Mouse (Mus musculus): ENCODE data around the gene Ttc28.
A peak's percentile ranks its signal among the peaks of the same experiment; 100 is the strongest.

Ttc28 gene

GRCm38 (mm10) chr5:111200915-111201610, 321.5 kb downstream of the Ttc28 start:
- no peak for DNase-seq (ENCODE audit: low read depth, low spot score)

- no peak for DNase-seq (ENCODE audit: low read depth, low spot score)
These were observed 324.6 kb downstream of the Ttc28 start for GRCm38 (mm10) chr5:111204221-111204620.

GRCm38 (mm10) chr5:111204976-111205586, 325.5 kb downstream of the Ttc28 start:
- DNase-seq (ENCODE audit: low read depth, low spot score), result no peak

- DNase-seq (ENCODE audit: low read depth, low spot score), result no peak
These were observed 326.2 kb downstream of the Ttc28 start for GRCm38 (mm10) chr5:111205817-111206216.

- peak; percentile 78 for DNase-seq (ENCODE audit: low read depth, low spot score)
These were observed 328.5 kb downstream of the Ttc28 start for GRCm38 (mm10) chr5:111207924-111208659.

GRCm38 (mm10) chr5:111208660-111208969, 329.0 kb downstream of the Ttc28 start:
- DNase-seq (ENCODE audit: low read depth, low spot score), result peak; percentile 69

- no peak for DNase-seq (ENCODE audit: low read depth, low spot score)
These were observed 334.4 kb downstream of the Ttc28 start for GRCm38 (mm10) chr5:111213935-111214450.

DNA sequence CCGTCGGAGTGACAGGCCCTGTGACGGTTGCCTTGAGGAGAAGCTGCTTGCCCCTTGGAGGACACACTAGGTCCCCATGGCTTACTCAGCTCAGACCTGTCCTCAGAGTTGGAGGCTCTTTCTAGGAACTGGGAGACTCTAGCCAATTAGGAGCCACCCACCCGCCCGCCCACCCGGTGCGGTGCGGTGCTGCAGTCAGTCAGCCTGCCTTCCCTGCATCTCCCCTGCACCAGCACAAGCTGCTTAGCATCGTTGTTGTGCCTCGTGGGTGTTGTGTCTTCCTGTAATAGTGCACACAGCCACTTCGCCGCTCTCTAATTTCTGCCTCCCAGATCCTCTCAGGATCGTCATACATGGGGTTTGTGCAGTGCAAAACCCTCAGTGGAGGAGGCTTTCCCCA, 335.3 kb downstream of the Ttc28 start:
- DNase-seq (ENCODE audit: low read depth, low spot score), result no peak

DNA sequence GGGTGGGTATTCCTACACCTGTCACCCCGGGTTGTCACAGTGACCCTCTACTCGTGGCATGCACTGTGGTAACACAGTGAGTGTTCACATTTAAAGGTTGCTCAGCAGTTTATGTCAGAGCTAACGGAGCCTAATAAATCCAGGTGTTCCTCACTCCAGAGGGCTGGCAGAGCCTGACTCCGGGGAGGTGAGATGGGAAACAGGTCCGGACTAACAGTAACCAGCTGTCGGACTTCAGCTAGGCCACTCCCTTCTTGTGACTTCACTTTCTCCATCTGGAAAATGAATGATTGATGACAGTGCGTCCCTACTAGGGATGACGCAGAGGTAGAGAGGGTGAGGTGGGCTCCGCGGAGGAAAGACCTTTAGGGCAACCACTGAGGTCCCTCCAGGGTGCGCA, 336.1 kb downstream of the Ttc28 start:
- no peak for DNase-seq (ENCODE audit: low read depth, low spot score)

DNA sequence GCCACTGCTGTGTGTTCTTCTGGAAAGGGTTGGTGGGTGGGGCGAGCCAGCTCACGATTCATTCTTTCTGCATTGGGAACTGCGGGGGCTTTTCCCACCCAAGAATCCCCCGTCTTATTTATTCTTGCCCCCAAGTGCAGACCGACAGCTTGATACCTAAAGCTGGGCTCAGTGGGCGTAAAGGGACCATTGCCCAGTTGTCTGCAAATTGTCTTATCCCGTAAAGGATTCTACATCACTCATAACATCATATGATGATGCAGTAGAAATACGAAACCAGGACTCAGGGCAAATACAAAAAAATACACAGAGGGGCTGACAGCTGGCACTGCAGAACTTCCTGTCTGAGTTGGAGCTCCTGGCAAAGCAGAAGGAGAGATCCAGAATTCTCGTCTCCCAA, 336.6 kb downstream of the Ttc28 start:
- DNase-seq (ENCODE audit: low read depth, low spot score), result no peak

DNA sequence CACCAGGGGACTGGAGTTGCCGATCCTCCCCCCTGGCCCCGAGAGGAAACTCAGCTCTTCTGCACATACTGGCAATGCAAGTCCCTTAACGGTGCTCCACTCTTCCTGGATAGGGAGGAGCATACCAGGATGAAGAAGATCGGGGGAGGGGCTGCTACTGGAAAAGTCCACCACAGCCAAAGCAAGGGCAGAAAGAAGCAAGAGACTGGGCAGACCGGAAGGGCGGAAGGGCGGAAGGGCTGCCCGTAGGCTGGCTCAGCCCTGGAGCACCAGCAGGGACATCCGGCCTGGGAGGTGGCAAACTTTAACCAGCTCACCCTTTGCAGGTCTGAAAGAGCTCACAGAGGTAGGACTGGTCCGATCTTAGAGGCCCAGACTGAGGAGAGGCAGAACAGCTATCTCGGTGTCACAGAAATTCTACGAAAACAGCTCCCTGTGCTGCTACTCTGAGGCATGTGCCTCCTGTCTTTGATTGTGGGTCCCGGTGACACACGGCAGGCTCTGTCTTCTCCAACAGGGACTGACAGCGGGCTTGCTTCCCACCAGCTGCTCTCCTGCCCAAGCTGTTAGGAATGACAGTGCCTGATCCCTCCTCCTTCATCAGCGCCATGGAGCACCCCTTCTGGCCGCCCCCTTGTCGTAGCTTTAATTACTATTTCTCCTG, 338.0 kb downstream of the Ttc28 start:
- DNase-seq (ENCODE audit: low read depth, low spot score), result no peak

GRCm38 (mm10) chr5:111218111-111218891, 338.7 kb downstream of the Ttc28 start:
- no peak for DNase-seq (ENCODE audit: low read depth, low spot score)

GRCm38 (mm10) chr5:111218998-111219397, 339.4 kb downstream of the Ttc28 start:
- no peak for DNase-seq (ENCODE audit: low read depth, low spot score)

DNA sequence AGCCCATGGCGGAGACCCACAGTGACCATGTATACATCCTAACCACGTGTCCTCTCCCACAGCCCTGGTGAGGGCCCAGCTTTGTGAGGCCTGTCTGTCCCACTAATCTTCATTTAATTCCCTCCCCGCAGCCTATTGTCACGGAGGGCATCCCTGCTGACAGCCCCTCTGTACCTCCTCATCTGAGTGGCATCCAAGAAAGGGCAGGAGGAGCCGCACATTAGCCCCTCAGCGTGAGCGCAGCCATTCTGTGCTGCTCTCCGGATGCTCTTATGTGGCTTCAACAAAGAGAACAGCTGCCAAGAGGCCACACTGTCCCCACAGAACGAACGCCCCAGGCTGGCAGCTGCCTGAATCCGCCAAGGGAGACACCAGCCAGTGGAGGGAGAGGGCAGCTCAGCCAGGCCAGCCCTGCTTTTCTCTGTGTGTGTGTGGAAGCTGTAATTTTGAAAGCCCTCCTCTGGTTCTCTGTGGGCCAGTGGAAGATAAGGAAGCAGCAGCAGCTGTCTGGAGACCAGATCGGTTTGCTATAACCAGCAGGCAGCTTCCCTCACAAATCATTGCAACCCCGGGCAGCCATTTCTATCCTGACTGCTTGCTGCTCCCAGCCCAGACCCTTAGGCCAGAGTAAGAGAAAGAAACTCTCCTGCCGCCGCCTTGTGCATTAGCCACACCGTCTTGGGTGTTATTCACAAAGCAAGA, 341.2 kb downstream of the Ttc28 start:
- peak; percentile 23 for DNase-seq (ENCODE audit: low read depth, low spot score)

DNA sequence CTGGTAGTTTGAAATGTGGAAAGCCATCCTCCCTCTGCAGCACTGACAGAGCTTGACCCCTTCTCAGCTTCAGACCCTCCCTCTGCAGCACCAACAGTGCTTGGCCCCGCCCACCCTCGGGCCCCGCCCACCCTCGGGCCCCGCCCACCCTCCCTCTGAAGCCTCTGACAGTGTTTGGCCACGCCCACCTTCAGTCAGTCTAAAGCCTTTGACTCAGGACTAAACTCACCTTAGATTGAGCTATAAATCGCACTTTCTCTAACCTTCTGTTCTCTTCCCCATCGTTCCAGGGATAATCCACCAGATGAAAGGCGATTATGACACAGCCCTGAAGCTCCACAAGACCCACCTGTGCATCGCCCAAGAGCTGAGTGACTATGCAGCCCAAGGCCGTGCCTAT, 343.2 kb downstream of the Ttc28 start:
- DNase-seq (ENCODE audit: low read depth, low spot score), result peak; percentile 77

DNA sequence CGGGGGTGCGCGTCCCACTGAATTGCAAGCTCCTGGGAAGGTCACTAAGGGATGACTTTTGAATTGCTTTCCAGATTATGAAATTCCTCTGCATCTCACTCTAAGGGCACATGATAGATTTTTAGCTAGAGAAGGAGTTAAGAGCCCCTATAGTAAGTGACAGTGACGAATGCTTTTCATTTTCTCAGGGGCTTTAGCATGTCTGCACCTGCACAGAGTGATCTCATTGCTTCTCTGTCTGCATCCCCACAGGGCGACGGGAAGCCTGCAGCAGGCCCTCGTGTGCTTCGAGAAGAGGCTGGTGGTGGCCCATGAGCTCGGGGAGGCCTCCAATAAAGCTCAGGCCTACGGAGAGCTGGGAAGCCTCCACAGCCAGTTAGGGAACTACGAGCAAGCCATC, 345.7 kb downstream of the Ttc28 start:
- DNase-seq (ENCODE audit: low read depth, low spot score), result no peak

DNA sequence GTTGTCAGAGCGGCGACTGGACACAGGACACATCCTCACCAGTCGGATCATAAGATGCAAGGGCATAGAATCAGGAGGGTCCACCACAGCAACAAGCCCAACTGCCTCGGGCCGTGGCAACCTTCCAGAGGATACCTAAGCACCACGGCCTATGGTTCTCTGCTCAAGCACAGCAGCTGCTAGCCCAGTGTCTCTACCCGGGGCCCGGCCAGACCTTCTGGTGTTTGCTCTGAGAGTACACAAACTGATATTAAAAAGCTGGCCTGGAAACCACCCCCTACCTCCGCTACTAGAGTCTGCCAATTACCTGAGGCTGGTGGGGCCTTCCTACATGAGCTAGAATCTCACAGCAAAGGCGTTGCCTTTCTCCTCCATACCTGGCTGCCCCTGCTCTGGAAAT, 346.9 kb downstream of the Ttc28 start:
- no peak for DNase-seq (ENCODE audit: low read depth, low spot score)

DNA sequence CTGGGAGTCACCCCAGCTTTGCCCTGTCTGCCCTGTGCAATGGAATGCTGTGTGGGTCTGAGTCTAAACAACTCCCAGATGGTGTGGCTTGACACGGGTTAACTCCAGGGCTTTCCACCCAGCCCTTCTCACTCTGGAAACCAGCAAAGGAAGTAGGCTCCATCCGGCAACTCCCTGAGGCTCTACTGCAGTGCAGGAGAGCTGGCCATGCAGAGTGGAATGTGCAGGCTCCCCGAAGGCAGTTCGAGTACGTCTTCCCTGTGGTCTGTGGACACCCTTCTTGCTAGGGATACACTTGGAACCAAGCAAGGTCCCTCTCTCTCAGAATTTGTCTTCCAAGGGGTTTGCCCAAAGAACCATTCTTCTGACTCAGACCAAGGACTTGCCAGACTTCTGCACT, 348.2 kb downstream of the Ttc28 start:
- no peak for DNase-seq (ENCODE audit: low read depth, low spot score)

DNA sequence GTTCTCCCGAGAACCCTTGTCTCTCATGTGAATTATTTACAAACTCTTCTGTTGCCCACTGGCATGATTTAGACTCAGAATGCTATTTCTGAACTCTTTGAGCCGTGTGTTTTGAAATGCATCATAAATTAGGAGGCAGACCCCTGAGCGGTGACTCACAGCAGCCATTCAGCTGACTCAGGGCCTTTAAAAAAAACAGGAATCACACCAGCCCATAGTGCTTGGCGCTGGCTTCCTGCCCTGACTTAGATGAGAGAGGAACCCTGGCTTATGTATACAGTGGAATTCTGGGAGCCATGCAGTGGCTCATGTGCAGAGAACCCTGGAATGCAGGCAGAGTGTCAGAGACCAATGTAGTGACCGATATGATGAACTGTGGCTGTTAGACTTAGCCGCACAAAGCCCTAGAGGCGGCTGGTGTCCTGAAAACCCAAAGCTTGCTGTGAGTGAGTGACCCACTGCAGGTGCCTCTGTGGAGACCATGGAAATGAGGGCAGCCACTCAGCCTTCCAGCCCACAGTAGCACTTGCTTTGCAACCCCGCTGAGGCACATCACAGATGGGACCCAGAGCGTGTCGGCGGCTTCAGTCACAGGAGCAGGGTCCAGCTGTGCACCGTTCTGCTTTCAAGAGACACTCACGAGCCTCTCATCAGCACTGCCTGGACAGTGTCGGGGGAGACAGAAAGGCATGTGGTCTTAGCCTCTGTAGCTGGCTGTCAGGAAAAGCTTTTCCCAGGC, 348.9 kb downstream of the Ttc28 start:
- DNase-seq (ENCODE audit: low read depth, low spot score), result no peak

- no peak for DNase-seq (ENCODE audit: low read depth, low spot score)
These were observed 349.4 kb downstream of the Ttc28 start for GRCm38 (mm10) chr5:111229041-111229394.
